Mouse (Mus musculus): ENCODE measurements around the gene Kalrn.

DNA sequence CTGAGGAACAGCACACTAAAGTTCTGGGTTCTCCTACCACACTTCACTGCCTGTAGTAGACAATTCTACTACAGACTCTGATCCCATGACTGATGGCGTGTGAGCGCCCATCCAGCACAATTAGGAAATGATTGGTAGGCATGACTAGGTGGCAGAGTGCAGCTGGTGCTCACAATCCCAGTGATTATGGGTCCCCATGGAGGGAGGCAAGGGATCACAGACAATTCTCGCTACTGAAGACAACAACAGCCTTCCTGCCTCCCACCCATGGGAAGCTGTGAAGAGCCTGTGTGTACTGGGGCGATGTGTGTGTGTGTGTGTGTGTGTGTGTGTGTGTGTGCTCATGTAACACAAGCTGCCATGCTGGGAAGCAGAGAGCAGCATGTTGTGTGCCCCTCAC lies 190.3 kb downstream of the Kalrn start:
- TF ChIP-seq EP300 (IDR thresholded peaks at IDR 0.05; ENCODE audit: low read depth): no peak
- no peak for TF ChIP-seq CTCF (IDR thresholded peaks at IDR 0.05; ENCODE audit: low read depth)

All from heart, postnatal 0 days (tissue).